Mouse (Mus musculus) lung, postnatal 10 days (tissue): ENCODE measurements around the gene Ppp2r2d.

Source experiments
- DNase-seq: peaks from one replicate; pipeline ENCODE4 v3.0.0; 2021

Gene Ppp2r2d

GRCm38 (mm10) chr7:138928456-138928855 is 82.6 kb downstream of the Ppp2r2d start:
- DNase-seq: no peak
